Mouse (Mus musculus): ENCODE data around the gene Ccnf.

Ccnf gene

GRCm38 (mm10) chr17:24251320-24252069 is at the start of gene Ccnf:
Gene Ccnf (minus strand): TSS chr17:24251484.
- DNase-seq (ENCODE audit: low spot score in 2 of 2), result peak; percentile 97 to 98

- DNase-seq (ENCODE audit: low spot score in 2 of 2), result no peak
Observed at GRCm38 (mm10) chr17:24300651-24301050, 49.4 kb upstream of the Ccnf start.

GRCm38 (mm10) chr17:24289338-24289737 is 38.1 kb upstream of the Ccnf start:
- DNase-seq (ENCODE audit: low spot score in 2 of 2), result no peak

- DNase-seq (ENCODE audit: low spot score in 2 of 2), result no peak
Observed at GRCm38 (mm10) chr17:24288477-24288876, 37.2 kb upstream of the Ccnf start.

- no peak for DNase-seq (ENCODE audit: low spot score in 2 of 2)
Observed at GRCm38 (mm10) chr17:24285680-24286079, 34.4 kb upstream of the Ccnf start.

- DNase-seq (ENCODE audit: low spot score in 2 of 2), result no peak
Observed at GRCm38 (mm10) chr17:24283266-24283818, 32.1 kb upstream of the Ccnf start.

- no peak for DNase-seq (ENCODE audit: low spot score in 2 of 2)
Observed at GRCm38 (mm10) chr17:24282637-24283036, 31.4 kb upstream of the Ccnf start.

GRCm38 (mm10) chr17:24279907-24280306 is 28.6 kb upstream of the Ccnf start:
- no peak for DNase-seq (ENCODE audit: low spot score in 2 of 2)

- DNase-seq (ENCODE audit: low spot score in 2 of 2), result no peak
Observed at GRCm38 (mm10) chr17:24267133-24267532, 15.8 kb upstream of the Ccnf start.

GRCm38 (mm10) chr17:24264766-24265165 is 13.5 kb upstream of the Ccnf start:
- no peak for DNase-seq (ENCODE audit: low spot score in 2 of 2)

- DNase-seq (ENCODE audit: low spot score in 2 of 2), result no peak
Observed at GRCm38 (mm10) chr17:24260516-24260915, 9.2 kb upstream of the Ccnf start.

GRCm38 (mm10) chr17:24259702-24260101 is 8.4 kb upstream of the Ccnf start:
- no peak for DNase-seq (ENCODE audit: low spot score in 2 of 2)

GRCm38 (mm10) chr17:24258981-24259380 is 7.7 kb upstream of the Ccnf start:
- DNase-seq (ENCODE audit: low spot score in 2 of 2), result no peak

- no peak for DNase-seq (ENCODE audit: low spot score in 2 of 2)
Observed at GRCm38 (mm10) chr17:24252329-24252728, 1.0 kb upstream of the Ccnf start.

- no peak for DNase-seq (ENCODE audit: low spot score in 2 of 2)
Observed at GRCm38 (mm10) chr17:24250988-24251319, 330 bp downstream of the Ccnf start.

GRCm38 (mm10) chr17:24248641-24249040 is 2.6 kb downstream of the Ccnf start:
- DNase-seq (ENCODE audit: low spot score in 2 of 2), result no peak

GRCm38 (mm10) chr17:24244061-24244460 is 7.2 kb downstream of the Ccnf start:
- no peak for DNase-seq (ENCODE audit: low spot score in 2 of 2)

GRCm38 (mm10) chr17:24243311-24243969 is 7.8 kb downstream of the Ccnf start:
- DNase-seq (ENCODE audit: low spot score in 2 of 2), result no peak

- DNase-seq (ENCODE audit: low spot score in 2 of 2), result no peak
Observed at GRCm38 (mm10) chr17:24236921-24237320, 14.4 kb downstream of the Ccnf start.

GRCm38 (mm10) chr17:24236479-24236878 is 14.8 kb downstream of the Ccnf start:
- no peak for DNase-seq (ENCODE audit: low spot score in 2 of 2)

GRCm38 (mm10) chr17:24227941-24228340 is 23.3 kb downstream of the Ccnf start:
- DNase-seq (ENCODE audit: low spot score in 2 of 2), result no peak

GRCm38 (mm10) chr17:24226721-24227120 is 24.6 kb downstream of the Ccnf start:
- DNase-seq (ENCODE audit: low spot score in 2 of 2), result no peak

- DNase-seq (ENCODE audit: low spot score in 2 of 2), result no peak
Observed at GRCm38 (mm10) chr17:24225851-24226250, 25.4 kb downstream of the Ccnf start.

Measured in right cerebral cortex, postnatal 10 days (tissue).